In genomic region chr8:121935341-121936294, GRCm38 (mm10) we compare ENCODE assay signal across 8 mouse cellular contexts. TPM values are rescaled to one million over a fixed set of nuclear protein-coding genes. Genes with fewer than 3 reads are reported as not detected.
DNase-seq lines count a peak whose midpoint lies in the region; ATAC-seq and TF ChIP-seq lines count a peak whose summit lies in the region.
"Had no signal": no experiment of that assay in that cellular context is flagged by ENCODE, and none has a peak within 500 bp of the region (broad histone marks: within the 10 kb centered on the region; RNA-seq: fewer than 3 reads in every experiment).

No protein-coding gene starts in this region.

- DNase-seq in lung, adult 2 months, result no peak
- no peak for DNase-seq in lung, adult 18-20 months
- DNase-seq in cerebellum, postnatal 10 days, result peak; percentile 98 to 99
- peak; percentile 51 for DNase-seq in limb, embryonic 14.5 days (ENCODE audit: low spot score)
- DNase-seq in right cerebral cortex, postnatal 36 days (ENCODE audit: low spot score in 2 of 2), result peak; percentile 57 to 61
- DNase-seq in heart, adult 11 months, result no peak

- WGBS in lung, adult 2 months, result 52% methylated on average over 12 of the region's 12 CpGs
- WGBS in limb, embryonic 14.5 days, result 48% methylated on average over 12 of the region's 12 CpGs

- ATAC-seq in granulocyte monocyte progenitor cell, adult 5-6 weeks (replicated peaks; ENCODE audit: poor library complexity, severe bottlenecking), result peak; percentile 57
- ATAC-seq in limb, embryonic 14.5 days (ENCODE audit: low FRiP score, low read depth), result no peak

- H3K4me3 ChIP-seq in lung, adult 2 months (replicated peaks; ENCODE audit: extremely low read depth, low read depth, low read length), result no peak overlapping the region
- H3K4me3 ChIP-seq in limb, embryonic 14.5 days (replicated peaks; ENCODE audit: low read length), result no peak overlapping the region
- H3K4me3 ChIP-seq: erythroblast, embryonic 14.5 days had no signal

- no peak overlapping the region for H3K9ac ChIP-seq in limb, embryonic 14.5 days (ENCODE audit: low read depth, low read length, severe bottlenecking)

- 0 out of 2 replicates have a peak, but pooled peaks have one; percentile 9 for TF ChIP-seq CTCF in lung, adult 2 months (IDR thresholded peaks at IDR 0.05; ENCODE audit: insufficient read depth, low read length)

- no peaks in the 10 kb centered on the region for H3K4me1 ChIP-seq in lung, adult 2 months (ENCODE audit: control insufficient read depth, insufficient read depth, low read length)
- 0 out of 2 replicates have a peak, but pooled peaks cover 2% of the 10 kb centered on the region for H3K4me1 ChIP-seq in limb, embryonic 14.5 days (ENCODE audit: control insufficient read depth, insufficient read depth, low read length)

- no peaks in the 10 kb centered on the region for H3K27me3 ChIP-seq in limb, embryonic 14.5 days (ENCODE audit: control insufficient read depth, insufficient read depth, low read length)

- no peaks in the 10 kb centered on the region for H3K36me3 ChIP-seq in limb, embryonic 14.5 days (ENCODE audit: control insufficient read depth, insufficient read depth, low read length)

- no peaks in the 10 kb centered on the region for H3K9me3 ChIP-seq in limb, embryonic 14.5 days (ENCODE audit: control insufficient read depth, low read length)

- H3K27ac ChIP-seq in limb, embryonic 14.5 days (replicated peaks; ENCODE audit: low read depth, low read length), result 0 out of 2 replicates have a peak overlapping the region, but pooled peaks have one; percentile 13

- H3K4me2 ChIP-seq in limb, embryonic 14.5 days (replicated peaks; ENCODE audit: low read depth, low read length, severe bottlenecking), result no peak overlapping the region

- TF ChIP-seq POLR2A in lung, adult 2 months (IDR thresholded peaks at IDR 0.05; ENCODE audit: borderline replicate concordance, extremely low read depth, low read depth, low read length), result no peak
- no peak for TF ChIP-seq POLR2A in limb, embryonic 14.5 days (IDR thresholded peaks at IDR 0.05; ENCODE audit: borderline replicate concordance, extremely low read depth, insufficient read depth, insufficient read length)

RNA-seq across cellular contexts. Expression of gene Car5a, which starts 9.1 kb away (rescaled TPM):
- polyA plus RNA-seq in lung, adult 2 months (2012; rRNA removed), result 0.18 and 0.26 TPM in 2 replicates
- total RNA-seq in granulocyte monocyte progenitor cell, adult 5-6 weeks (2014; fragmentation: Nextera tagmentation), result not detected in 2 replicates
- total RNA-seq in granulocyte monocyte progenitor cell, adult 5-6 weeks (2017), result not detected in 2 replicates
- not detected in 2 replicates for polyA plus RNA-seq in limb, embryonic 14.5 days (2012; rRNA removed)
- 0.26 TPM in 1 of 2 replicates, not detected in the other for polyA plus RNA-seq in limb, embryonic 14.5 days (2014; fragmentation: Nextera tagmentation; extraction: Ambion mirVana)

RNA-seq across cellular contexts. Expression of gene Banp, which starts 13.9 kb away (rescaled TPM):
- polyA plus RNA-seq in lung, adult 2 months (2012; rRNA removed), result 55.2 and 57.8 TPM in 2 replicates
- total RNA-seq in granulocyte monocyte progenitor cell, adult 5-6 weeks (2014; fragmentation: Nextera tagmentation), result 12.9 and 16.4 TPM in 2 replicates
- 19.3 and 31.1 TPM in 2 replicates for total RNA-seq in granulocyte monocyte progenitor cell, adult 5-6 weeks (2017)
- 97.7 and 127 TPM in 2 replicates for polyA plus RNA-seq in limb, embryonic 14.5 days (2012; rRNA removed)
- 33.2 and 39.3 TPM in 2 replicates for polyA plus RNA-seq in limb, embryonic 14.5 days (2014; fragmentation: Nextera tagmentation; extraction: Ambion mirVana)

RNA-seq across cellular contexts. Expression of gene Slc7a5, which starts 28.1 kb away (rescaled TPM):
- 11.4 and 12.1 TPM in 2 replicates for polyA plus RNA-seq in lung, adult 2 months (2012; rRNA removed)
- 63.5 and 63.6 TPM in 2 replicates for total RNA-seq in granulocyte monocyte progenitor cell, adult 5-6 weeks (2014; fragmentation: Nextera tagmentation)
- total RNA-seq in granulocyte monocyte progenitor cell, adult 5-6 weeks (2017), result 22.8 and 29.4 TPM in 2 replicates
- 34.6 and 43.9 TPM in 2 replicates for polyA plus RNA-seq in limb, embryonic 14.5 days (2012; rRNA removed)
- polyA plus RNA-seq in limb, embryonic 14.5 days (2014; fragmentation: Nextera tagmentation; extraction: Ambion mirVana), result 27.1 and 27.8 TPM in 2 replicates

Comparison
In these comparisons a context has a peak if more than half of its experiments do, and no peak if none do; other contexts are left out.
1. DNase-seq: peak in cerebellum, postnatal 10 days (2 of 2), limb, embryonic 14.5 days (single experiment) and right cerebral cortex, postnatal 36 days (2 of 2); none in lung, adult 2 months (single experiment), lung, adult 18-20 months (0 of 2) and heart, adult 11 months (single experiment).